Mouse (Mus musculus): Measurements from ENCODE around the gene Fat1. TPM values are rescaled to one million over a fixed set of nuclear protein-coding genes. Genes with fewer than 3 reads are reported as not detected.
"Not testable (repeated sequence)": the region's sequence is repeated elsewhere in the genome, so short reads cannot be mapped to it uniquely, and the experiment has no call there.

Gene Fat1
- polyA plus RNA-seq, 1 experiment from 2014 or later, result 13.3 TPM

DNA sequence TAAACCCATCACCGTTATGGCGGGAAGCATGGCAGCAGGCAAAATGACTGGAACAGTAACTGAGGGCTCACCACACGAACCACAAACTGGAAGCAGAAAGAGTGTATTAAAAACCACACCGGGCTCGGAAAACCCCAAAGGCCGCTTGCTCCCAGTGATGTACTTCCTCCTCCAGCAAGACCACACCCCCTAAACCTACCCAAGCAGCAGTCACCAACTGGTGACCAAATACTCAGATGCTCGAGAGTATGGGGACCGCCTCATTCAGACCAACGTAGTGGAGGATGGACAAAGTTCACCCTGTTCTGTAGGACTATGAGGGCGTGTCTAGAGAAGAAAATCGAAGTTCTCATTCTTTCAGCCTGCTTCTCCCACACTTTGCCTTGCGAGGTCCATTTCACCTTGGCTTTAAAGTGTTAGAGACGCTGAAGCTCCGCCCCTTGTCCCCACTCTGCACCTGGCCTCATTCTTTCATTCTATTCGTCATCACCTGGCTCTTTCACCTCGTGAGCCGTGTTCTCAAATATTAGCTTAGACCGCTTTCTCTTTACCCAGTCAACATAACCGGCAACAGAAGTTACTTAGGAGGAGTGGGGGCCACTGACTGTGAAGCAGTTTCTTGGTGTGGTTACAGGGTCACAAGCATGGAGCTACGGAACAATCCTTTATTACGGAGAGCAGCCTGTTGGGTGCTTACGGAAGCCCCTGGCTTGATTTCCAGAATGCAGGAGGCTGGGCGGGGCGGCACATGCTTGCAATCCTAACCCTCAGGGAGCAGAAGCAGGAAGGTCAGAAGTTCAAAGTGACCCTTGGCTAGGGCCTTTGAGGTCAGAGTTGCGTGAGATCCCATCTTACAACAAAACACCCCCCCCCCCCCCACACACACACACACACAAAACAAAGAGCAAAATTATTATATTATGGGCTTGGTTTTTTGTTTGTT lies 128.0 kb downstream of the Fat1 start:
- Histone ChIP-seq H3K9me3 (replicated peaks; ENCODE audit: low read length) (no peaks in the 10 kb centered on the region), H3K4me3 (replicated peaks; ENCODE audit: low read depth, low read length) (no peak overlapping the region), H3K27ac (no peak overlapping the region), H3K4me1 (replicated peaks; ENCODE audit: insufficient read depth, low read length) (no peaks in the 10 kb centered on the region), H3K36me3 (ENCODE audit: insufficient read depth, low read length) (no peaks in the 10 kb centered on the region), H3K4me2 (ENCODE audit: low read length) (no peak overlapping the region), H3K9ac (ENCODE audit: low read depth, low read length) (no peak overlapping the region), H3K27me3 (ENCODE audit: insufficient read depth, low read length) (no peaks in the 10 kb centered on the region)
- TF ChIP-seq CTCF (IDR thresholded peaks at IDR 0.05; ENCODE audit: low read depth), result no peak
- 80% methylated on average over 25 of the region's 25 CpGs for WGBS
- DNase-seq (ENCODE audit: low spot score) (no peak), ATAC-seq (replicated peaks; ENCODE audit: low FRiP score, low read depth) (peak; percentile 26; the same call in 1 of the 2 replicates)

DNA sequence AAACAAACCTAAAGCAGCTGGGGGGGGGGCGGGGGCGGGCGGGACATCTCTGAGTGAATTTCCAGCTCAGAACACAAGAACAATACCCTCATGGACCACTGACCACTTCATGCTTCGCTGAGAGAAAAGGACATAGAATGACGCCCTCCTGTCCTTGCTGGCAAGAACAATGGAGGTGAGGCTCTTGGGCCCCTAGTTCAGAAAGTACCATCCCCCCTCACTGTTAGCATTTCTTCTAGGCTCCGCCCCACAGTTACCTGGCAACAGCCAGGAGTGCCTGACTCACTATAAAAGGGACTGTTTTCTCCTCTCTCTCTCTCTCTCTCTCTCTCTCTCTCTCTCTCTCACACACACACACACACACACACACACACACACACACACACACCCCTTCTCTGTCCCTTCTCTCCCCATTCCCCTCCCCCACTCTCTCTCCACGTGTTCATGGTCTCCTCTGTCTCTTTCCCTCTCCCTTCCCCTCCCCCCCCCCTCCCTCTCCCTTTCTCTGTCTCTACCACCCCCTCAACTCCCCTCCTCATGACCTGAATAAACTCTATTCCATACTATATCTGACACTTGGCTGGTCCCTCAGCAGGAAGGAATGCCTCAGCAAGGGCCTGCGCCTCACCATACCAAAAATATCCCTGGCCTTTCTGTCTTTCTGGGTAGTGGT lies 129.1 kb downstream of the Fat1 start:
- ATAC-seq (replicated peaks; ENCODE audit: low FRiP score, low read depth) (0 out of 2 replicates have a peak, but pooled peaks have one; percentile 30), DNase-seq (ENCODE audit: low spot score) (peak; percentile 14)
- no peak overlapping the region for H3K4me3 ChIP-seq (replicated peaks; ENCODE audit: low read depth, low read length)
- H3K4me1 ChIP-seq (replicated peaks; ENCODE audit: insufficient read depth, low read length), result no peaks in the 10 kb centered on the region
- H3K27ac ChIP-seq, result no peak overlapping the region
- H3K4me2 ChIP-seq (ENCODE audit: low read length), result no peak overlapping the region
- H3K9me3 ChIP-seq (replicated peaks; ENCODE audit: low read length), result no peaks in the 10 kb centered on the region
- WGBS, result 57% methylated on average over 8 of the region's 8 CpGs
- H3K27me3 ChIP-seq (ENCODE audit: insufficient read depth, low read length), result no peaks in the 10 kb centered on the region
- no peak for TF ChIP-seq CTCF (IDR thresholded peaks at IDR 0.05; ENCODE audit: low read depth)
- no peaks in the 10 kb centered on the region for H3K36me3 ChIP-seq (ENCODE audit: insufficient read depth, low read length)
- H3K9ac ChIP-seq (ENCODE audit: low read depth, low read length), result no peak overlapping the region

DNA sequence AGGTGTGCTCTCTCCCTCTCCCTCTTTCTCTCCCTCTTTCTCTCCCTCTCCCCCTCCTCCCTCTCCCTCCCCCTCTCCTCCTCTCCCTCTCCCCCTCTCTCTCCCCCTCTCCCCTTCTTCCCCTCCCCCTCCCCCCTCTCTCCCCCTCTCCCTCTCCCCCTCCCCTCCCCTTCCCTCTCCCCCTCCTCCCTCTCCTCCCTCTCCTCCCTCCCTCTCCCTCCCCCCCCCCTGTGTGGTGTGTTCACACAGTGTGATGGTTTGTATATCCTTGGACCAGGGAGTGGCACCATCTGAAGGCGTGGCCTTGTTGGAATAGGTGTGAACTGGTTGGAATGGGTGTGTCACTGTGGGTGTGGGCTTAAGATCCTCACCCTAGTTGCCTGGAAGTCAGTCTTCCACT lies 130.1 kb downstream of the Fat1 start:
- not testable (repeated sequence) for H3K27me3 ChIP-seq (ENCODE audit: insufficient read depth, low read length); H3K36me3 ChIP-seq (ENCODE audit: insufficient read depth, low read length); H3K9ac ChIP-seq (ENCODE audit: low read depth, low read length); H3K4me1 ChIP-seq (replicated peaks; ENCODE audit: insufficient read depth, low read length); H3K27ac ChIP-seq; H3K4me2 ChIP-seq (ENCODE audit: low read length); H3K4me3 ChIP-seq (replicated peaks; ENCODE audit: low read depth, low read length); ATAC-seq (replicated peaks; ENCODE audit: low FRiP score, low read depth); DNase-seq (ENCODE audit: low spot score); H3K9me3 ChIP-seq (replicated peaks; ENCODE audit: low read length)
- WGBS, result 92% methylated on average over 1 of the region's 1 CpGs

DNA sequence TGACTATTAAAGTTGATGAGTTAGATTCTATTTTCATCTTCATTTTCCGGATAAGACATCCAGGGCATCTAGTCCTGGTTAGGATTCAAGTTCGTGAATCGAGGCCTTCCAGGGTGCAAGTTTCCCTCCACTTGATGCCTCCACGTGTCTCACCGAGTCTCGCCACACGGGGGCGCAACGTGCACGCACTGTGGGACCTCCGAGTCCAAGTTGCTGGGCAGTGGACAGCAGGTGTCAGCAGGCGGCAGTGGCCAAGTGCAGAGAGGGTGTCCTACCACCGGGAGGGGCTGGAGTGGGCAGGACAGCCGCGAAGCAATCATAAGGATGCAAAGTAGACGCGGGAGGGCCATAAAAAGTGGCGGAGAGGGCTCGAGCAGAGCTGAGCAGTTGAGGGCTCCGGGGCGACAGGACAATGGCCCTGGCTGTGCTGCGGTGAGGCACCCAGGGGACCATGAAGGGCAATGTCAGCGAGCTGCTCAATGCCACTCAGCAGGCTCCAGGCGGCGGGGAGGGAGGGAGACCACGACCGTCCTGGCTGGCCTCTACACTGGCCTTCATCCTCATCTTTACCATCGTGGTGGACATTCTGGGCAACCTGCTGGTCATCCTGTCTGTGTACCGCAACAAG lies 133.6 kb downstream of the Fat1 start, which contains the start of gene Mtnr1a:
Mtnr1a (plus strand) TSS at position 379 of the 628 bp plus-strand sequence.
- Histone ChIP-seq H3K4me3 (replicated peaks; ENCODE audit: low read depth, low read length) (no peak within 1 kb of the TSS), H3K27me3 (ENCODE audit: insufficient read depth, low read length) (no peaks in the 10 kb centered on the region), H3K4me1 (replicated peaks; ENCODE audit: insufficient read depth, low read length) (no peaks in the 10 kb centered on the region), H3K9ac (ENCODE audit: low read depth, low read length) (no peak within 1 kb of the TSS), H3K36me3 (ENCODE audit: insufficient read depth, low read length) (no peaks in the 10 kb centered on the region), H3K4me2 (ENCODE audit: low read length) (peak within 1 kb of the TSS; percentile 47), H3K27ac (no peak within 1 kb of the TSS), H3K9me3 (replicated peaks; ENCODE audit: low read length) (no peaks in the 10 kb centered on the region)
- DNase-seq (ENCODE audit: low spot score) (peak; percentile 87), ATAC-seq (replicated peaks; ENCODE audit: low FRiP score, low read depth) (peak; percentile 92)
- 6% methylated on average over 29 of the region's 29 CpGs for WGBS
- peak; percentile 99 for TF ChIP-seq CTCF (IDR thresholded peaks at IDR 0.05; ENCODE audit: low read depth)

GRCm38 (mm10) chr8:45070949-45071348 lies 135.7 kb downstream of the Fat1 start:
- ATAC-seq (replicated peaks; ENCODE audit: low FRiP score, low read depth) (no peak), DNase-seq (ENCODE audit: low spot score) (no peak)
- Histone ChIP-seq H3K36me3 (ENCODE audit: insufficient read depth, low read length) (no peaks in the 10 kb centered on the region), H3K27me3 (ENCODE audit: insufficient read depth, low read length) (no peaks in the 10 kb centered on the region), H3K9me3 (replicated peaks; ENCODE audit: low read length) (no peaks in the 10 kb centered on the region), H3K4me3 (replicated peaks; ENCODE audit: low read depth, low read length) (no peak overlapping the region), H3K9ac (ENCODE audit: low read depth, low read length) (no peak overlapping the region), H3K4me2 (ENCODE audit: low read length) (no peak overlapping the region), H3K27ac (no peak overlapping the region), H3K4me1 (replicated peaks; ENCODE audit: insufficient read depth, low read length) (no peaks in the 10 kb centered on the region)
- 91% methylated on average over 8 of the region's 8 CpGs for WGBS
- no peak for TF ChIP-seq CTCF (IDR thresholded peaks at IDR 0.05; ENCODE audit: low read depth)

GRCm38 (mm10) chr8:45080850-45081249 lies 145.6 kb downstream of the Fat1 start:
- no peaks in the 10 kb centered on the region for H3K27me3 ChIP-seq (ENCODE audit: insufficient read depth, low read length)
- no peak for TF ChIP-seq CTCF (IDR thresholded peaks at IDR 0.05; ENCODE audit: low read depth)
- no peaks in the 10 kb centered on the region for H3K4me1 ChIP-seq (replicated peaks; ENCODE audit: insufficient read depth, low read length)
- no peaks in the 10 kb centered on the region for H3K36me3 ChIP-seq (ENCODE audit: insufficient read depth, low read length)
- 89% methylated on average over 3 of the region's 3 CpGs for WGBS
- no peak overlapping the region for H3K4me2 ChIP-seq (ENCODE audit: low read length)
- no peaks in the 10 kb centered on the region for H3K9me3 ChIP-seq (replicated peaks; ENCODE audit: low read length)
- no peak overlapping the region for H3K27ac ChIP-seq
- ATAC-seq (replicated peaks; ENCODE audit: low FRiP score, low read depth), result no peak
- H3K4me3 ChIP-seq (replicated peaks; ENCODE audit: low read depth, low read length), result no peak overlapping the region
- no peak overlapping the region for H3K9ac ChIP-seq (ENCODE audit: low read depth, low read length)
- no peak for DNase-seq (ENCODE audit: low spot score)

All from kidney, postnatal 0 days (tissue).